Mouse (Mus musculus) large intestine, adult 2 months (tissue): ENCODE data around the gene Cacna1a. TPM values are rescaled to one million over a fixed set of nuclear protein-coding genes. Genes with fewer than 3 reads are reported as not detected.
A peak's percentile ranks its signal among the peaks of the same experiment; 100 is the strongest.
"Not testable (repeated sequence)": the region's sequence is repeated elsewhere in the genome, so short reads cannot be mapped to it uniquely, and the experiment has no call there.

ENCODE experiments used
- DNase-seq: peaks from one replicate; pipeline ENCODE4 v3.0.0-alpha.2; 2012; ENCODE audit warnings: low read depth, low spot score
- WGBS: fragments of 180-500 bp; shearing (Covaris S2); methylation state at CpG from one replicate; pipeline ENCODE4 v1.1.7; 2018; 5-methylcytosine and 5-hydroxymethylcytosine counted together
- polyA plus RNA-seq: library from polyadenylated mRNA; depleted of rRNA; stranded (reverse); fragments of >200 nt; gene quantifications from 2 replicates; pipeline ENCODE4 v1.2.3, GENCODE M21; 2012; rRNA removed

The Cacna1a gene
- polyA plus RNA-seq, 1 experiment = 5.2 TPM

GRCm38 (mm10) chr8:84668081-84668480 lies 279.8 kb downstream of the Cacna1a start:
- WGBS = 33% methylated on average over 1 of the region's 1 CpGs
- DNase-seq = no peak

GRCm38 (mm10) chr8:84668731-84669485 lies 280.7 kb downstream of the Cacna1a start:
- DNase-seq = no peak
- 71% methylated on average over 6 of the region's 6 CpGs for WGBS

- not testable (repeated sequence) for DNase-seq
- WGBS = 55% methylated on average over 5 of the region's 5 CpGs
Measured at GRCm38 (mm10) chr8:84670295-84671006, 282.2 kb downstream of the Cacna1a start.

GRCm38 (mm10) chr8:84677305-84677704 lies 289.1 kb downstream of the Cacna1a start:
- DNase-seq = no peak
- 89% methylated on average over 5 of the region's 5 CpGs for WGBS

- DNase-seq = no peak
- 77% methylated on average over 2 of the region's 2 CpGs for WGBS
Measured at GRCm38 (mm10) chr8:84681476-84681875, 293.2 kb downstream of the Cacna1a start.

- DNase-seq = no peak
- WGBS = 83% methylated on average over 2 of the region's 2 CpGs
Measured at GRCm38 (mm10) chr8:84682257-84682656, 294.0 kb downstream of the Cacna1a start.

- WGBS = 55% methylated on average over 3 of the region's 3 CpGs
- no peak for DNase-seq
Measured at GRCm38 (mm10) chr8:84684537-84684936, 296.3 kb downstream of the Cacna1a start.

- no peak for DNase-seq
- 7% methylated on average over 20 of the region's 20 CpGs for WGBS
Measured at GRCm38 (mm10) chr8:84686191-84687002, 298.2 kb downstream of the Cacna1a start, which contains the start of gene Trmt1. Gene Trmt1 (plus strand): TSS chr8:84686307.

GRCm38 (mm10) chr8:84687003-84687704 lies 298.9 kb downstream of the Cacna1a start:
- no peak for DNase-seq
- WGBS = under 1% methylated on average over 50 of the region's 62 CpGs

- WGBS = under 1% methylated on average over 36 of the region's 37 CpGs
- DNase-seq = no peak
Measured at GRCm38 (mm10) chr8:84687705-84688100, 299.5 kb downstream of the Cacna1a start, which contains the start of gene Nacc1. Gene Nacc1 (minus strand): TSS chr8:84687862.

- WGBS = under 1% methylated on average over 47 of the region's 47 CpGs
- DNase-seq = peak; percentile 76
Measured at GRCm38 (mm10) chr8:84689091-84689915, 301.1 kb downstream of the Cacna1a start.

Other genes starting within 250 kb of the Cacna1a start
- gene Cc2d1a, start 240.5 kb upstream of the Cacna1a start, polyA plus RNA-seq = 30.2 and 38.0 TPM in 2 replicates
- 0.22 and 0.32 TPM in 2 replicates for gene 4930432K21Rik, start 240.4 kb upstream of the Cacna1a start, polyA plus RNA-seq
- gene Nanos3, start 203.2 kb upstream of the Cacna1a start, polyA plus RNA-seq = 0.22 and 0.30 TPM in 2 replicates
- 10.4 and 16.4 TPM in 2 replicates for gene Zswim4, start 151.4 kb upstream of the Cacna1a start, polyA plus RNA-seq
- 137 and 143 TPM in 2 replicates for gene D8Ertd738e, start 138.7 kb upstream of the Cacna1a start, polyA plus RNA-seq
- 23.6 and 35.9 TPM in 2 replicates for gene Mri1, start 131.1 kb upstream of the Cacna1a start, polyA plus RNA-seq
- gene Ccdc130, start 118.1 kb upstream of the Cacna1a start, polyA plus RNA-seq = 31.5 and 38.3 TPM in 2 replicates